Mouse (Mus musculus) embryonic facial prominence, embryonic 12.5 days (tissue): ENCODE results near the gene Ttc23l. TPM values are rescaled to one million over a fixed set of nuclear protein-coding genes. Genes with fewer than 3 reads are reported as not detected.

Source experiments
- ATAC-seq: fragments of 200-750 bp; cut with Nextera tagmentation; 2 replicates; pipeline ENCODE4 v1.8.0; 2017; ENCODE audit not compliant: insufficient number of reproducible peaks, insufficient read depth, low FRiP score, low TSS enrichment
- H3K27ac ChIP-seq: fragments of 300-500 bp; sonication (generic); 2 replicates; pipeline ENCODE4 v1.5.1; 2016; ENCODE audit warnings: mild to moderate bottlenecking
- H3K27me3 ChIP-seq: fragments of 300-500 bp; sonication (generic); 2 replicates; pipeline ENCODE4 v1.6.1; 2016; ENCODE audit warnings: mild to moderate bottlenecking, moderate library complexity
- H3K36me3 ChIP-seq: fragments of 300-500 bp; sonication (generic); 2 replicates; pipeline ENCODE4 v1.6.1; 2016; ENCODE audit warnings: mild to moderate bottlenecking
- H3K4me1 ChIP-seq: fragments of 300-500 bp; sonication (generic); 2 replicates; pipeline ENCODE4 v1.6.1; 2016
- H3K4me2 ChIP-seq: fragments of 300-500 bp; sonication (generic); replicated peaks from 2 replicates; pipeline ENCODE4 v1.6.1; 2016; ENCODE audit warnings: mild to moderate bottlenecking, moderate library complexity
- H3K4me3 ChIP-seq: fragments of 300-500 bp; sonication (generic); 2 replicates; pipeline ENCODE4 v1.5.1; 2016; ENCODE audit warnings: mild to moderate bottlenecking
- H3K9ac ChIP-seq: fragments of 300-500 bp; sonication (generic); 2 replicates; pipeline ENCODE4 v1.6.1; 2016; ENCODE audit warnings: mild to moderate bottlenecking, moderate library complexity
- H3K9me3 ChIP-seq: fragments of 300-500 bp; sonication (generic); 2 replicates; pipeline ENCODE4 v1.6.1; 2016; ENCODE audit warnings: mild to moderate bottlenecking, moderate library complexity
- WGBS: fragments of 180-500 bp; shearing (Covaris S2); methylation state at CpG from one replicate; pipeline ENCODE4 v1.1.7; 2016; 5-methylcytosine and 5-hydroxymethylcytosine counted together
- polyA plus RNA-seq: library from polyadenylated mRNA; unstranded; fragments of >200 nt; fragmentation: Nextera tagmentation; extraction: Ambion mirVana; gene quantifications from 2 replicates; pipeline ENCODE4 v1.2.1, GENCODE M21; 2016

The Ttc23l gene
- polyA plus RNA-seq, 1 experiment from 2014 or later, result not detected

- H3K27ac ChIP-seq, result peak within 1 kb of the TSS; percentile 83
- peak; percentile 88 for ATAC-seq
- H3K36me3 ChIP-seq, result peaks cover 3% of the 10 kb centered on the region
- H3K4me3 ChIP-seq, result peak within 1 kb of the TSS; percentile 86
- WGBS, result under 1% methylated on average over 70 of the region's 87 CpGs
- peak within 1 kb of the TSS; percentile 90 for H3K4me2 ChIP-seq
- H3K27me3 ChIP-seq, result no peaks in the 10 kb centered on the region
- peaks cover 4% of the 10 kb centered on the region; the same call in 1 of the 2 replicates for H3K4me1 ChIP-seq
- peak within 1 kb of the TSS; percentile 83 for H3K9ac ChIP-seq
- H3K9me3 ChIP-seq, result no peaks in the 10 kb centered on the region
Measured at GRCm38 (mm10) chr15:10470151-10470831, 88.2 kb downstream of the Ttc23l start, which contains the start of gene Dnajc21. TSS of gene Dnajc21 (minus strand) at chr15:10470516.

GRCm38 (mm10) chr15:10469641-10470150 is 88.8 kb downstream of the Ttc23l start:
- ATAC-seq, result no peak
- H3K4me2 ChIP-seq, result peak overlapping the region; percentile 90
- H3K36me3 ChIP-seq, result no peaks in the 10 kb centered on the region
- H3K27me3 ChIP-seq, result no peaks in the 10 kb centered on the region
- no peaks in the 10 kb centered on the region for H3K9me3 ChIP-seq
- peak overlapping the region; percentile 83 for H3K27ac ChIP-seq
- H3K4me1 ChIP-seq, result peaks cover 4% of the 10 kb centered on the region; the same call in 1 of the 2 replicates
- peak overlapping the region; percentile 83 for H3K9ac ChIP-seq
- H3K4me3 ChIP-seq, result peak overlapping the region; percentile 86
- under 1% methylated on average over 40 of the region's 40 CpGs for WGBS

GRCm38 (mm10) chr15:10468761-10469160 is 89.7 kb downstream of the Ttc23l start:
- H3K27ac ChIP-seq, result no peak overlapping the region
- no peaks in the 10 kb centered on the region for H3K36me3 ChIP-seq
- H3K9me3 ChIP-seq, result no peaks in the 10 kb centered on the region
- no peak overlapping the region; the same call in 1 of the 2 replicates for H3K4me2 ChIP-seq
- 78% methylated on average over 3 of the region's 3 CpGs for whole genome bisulfite sequencing
- no peak for ATAC-seq
- H3K27me3 ChIP-seq, result no peaks in the 10 kb centered on the region
- no peak overlapping the region for H3K9ac ChIP-seq
- 0 out of 2 replicates have a peak overlapping the region, but pooled peaks have one; percentile 1 for H3K4me3 ChIP-seq
- H3K4me1 ChIP-seq, result peaks cover 4% of the 10 kb centered on the region; the same call in 1 of the 2 replicates

- Histone ChIP-seq H3K9ac (no peak overlapping the region), H3K4me1 (peaks cover 4% of the 10 kb centered on the region; the same call in 1 of the 2 replicates), H3K4me2 (no peak overlapping the region), H3K9me3 (no peaks in the 10 kb centered on the region), H3K27me3 (no peaks in the 10 kb centered on the region), H3K4me3 (no peak overlapping the region), H3K27ac (no peak overlapping the region), H3K36me3 (peaks cover 23% of the 10 kb centered on the region)
- WGBS, result 94% methylated on average over 3 of the region's 3 CpGs
- ATAC-seq, result no peak
Measured at GRCm38 (mm10) chr15:10464678-10465077, 93.8 kb downstream of the Ttc23l start.

- ATAC-seq, result no peak
- WGBS, result 65% methylated on average over 5 of the region's 5 CpGs
- Histone ChIP-seq H3K27me3 (no peaks in the 10 kb centered on the region), H3K4me3 (no peak overlapping the region), H3K4me2 (no peak overlapping the region), H3K9me3 (no peaks in the 10 kb centered on the region), H3K27ac (no peak overlapping the region), H3K36me3 (peaks cover 31% of the 10 kb centered on the region), H3K4me1 (no peaks in the 10 kb centered on the region), H3K9ac (no peak overlapping the region)
Measured at GRCm38 (mm10) chr15:10463555-10463954, 94.9 kb downstream of the Ttc23l start.

GRCm38 (mm10) chr15:10460986-10461385 is 97.5 kb downstream of the Ttc23l start:
- Histone ChIP-seq H3K27me3 (no peaks in the 10 kb centered on the region), H3K36me3 (peaks cover 48% of the 10 kb centered on the region)
- ATAC-seq, result no peak

More at GRCm38 (mm10) chr15:10460986-10461385, 97.5 kb downstream of the Ttc23l start:
- H3K27ac ChIP-seq, result no peak overlapping the region
- WGBS, result 89% methylated on average over 12 of the region's 12 CpGs
- H3K4me1 ChIP-seq, result no peaks in the 10 kb centered on the region
- H3K4me3 ChIP-seq, result no peak overlapping the region
- no peak overlapping the region for H3K9ac ChIP-seq
- H3K9me3 ChIP-seq, result no peaks in the 10 kb centered on the region
- H3K4me2 ChIP-seq, result no peak overlapping the region

Other genes with a start within 250 kb of the Ttc23l start
- not detected in 2 replicates for gene Gm21973, start 233.3 kb downstream of the Ttc23l start, polyA plus RNA-seq
- not detected in 2 replicates for gene Agxt2, start 200.1 kb downstream of the Ttc23l start, polyA plus RNA-seq
- 16.1 and 16.9 TPM in 2 replicates for gene Dnajc21, start 88.2 kb downstream of the Ttc23l start, polyA plus RNA-seq
- gene Brix1, start 72.7 kb downstream of the Ttc23l start, polyA plus RNA-seq, result 114 and 126 TPM in 2 replicates
- 41.1 and 41.7 TPM in 2 replicates for gene Rad1, start 72.7 kb downstream of the Ttc23l start, polyA plus RNA-seq
- 85.6 and 89.7 TPM in 2 replicates for gene Rai14, start 156.0 kb upstream of the Ttc23l start, polyA plus RNA-seq